Mouse (Mus musculus) embryonic facial prominence, embryonic 10.5 days (tissue): Measurements from ENCODE around the gene Celf5. TPM values are rescaled to one million over a fixed set of nuclear protein-coding genes. Genes with fewer than 3 reads are reported as not detected.

ENCODE experiments used
- DNase-seq: peaks from one replicate; pipeline ENCODE4 v3.0.0-alpha.2; 2017; ENCODE audit warnings: low spot score
- H3K27ac ChIP-seq: fragments of 300-500 bp; sonication (generic); replicated peaks from 2 replicates; pipeline ENCODE4 v1.5.1; 2016; ENCODE audit warnings: mild to moderate bottlenecking
- H3K27me3 ChIP-seq: fragments of 300-500 bp; sonication (generic); replicated peaks from 2 replicates; pipeline ENCODE4 v1.6.1; 2016; ENCODE audit warnings: low read depth, mild to moderate bottlenecking; ENCODE audit not compliant: poor library complexity, severe bottlenecking
- H3K36me3 ChIP-seq: fragments of 300-500 bp; sonication (generic); replicated peaks from 2 replicates; pipeline ENCODE4 v1.6.1; 2016; ENCODE audit warnings: mild to moderate bottlenecking, moderate library complexity
- H3K4me1 ChIP-seq: fragments of 300-500 bp; sonication (generic); 2 replicates; pipeline ENCODE4 v1.6.1; 2016
- H3K4me3 ChIP-seq: fragments of 300-500 bp; sonication (generic); 2 replicates; pipeline ENCODE4 v1.5.1; 2016; ENCODE audit warnings: mild to moderate bottlenecking, moderate library complexity
- H3K9me3 ChIP-seq: fragments of 300-500 bp; sonication (generic); 2 replicates; pipeline ENCODE4 v1.6.1; 2016; ENCODE audit warnings: mild to moderate bottlenecking
- WGBS: fragments of 180-500 bp; shearing (Covaris S2); methylation state at CpG from one replicate; pipeline ENCODE4 v1.1.7; 2016; 5-methylcytosine and 5-hydroxymethylcytosine counted together
- polyA plus RNA-seq: library from polyadenylated mRNA; unstranded; fragments of >200 nt; fragmentation: Nextera tagmentation; extraction: Ambion mirVana; gene quantifications from 2 replicates; pipeline ENCODE4 v1.2.1, GENCODE M21; 2016

The Celf5 gene
- polyA plus RNA-seq, 1 experiment from 2014 or later = 2.3 TPM

- H3K27ac ChIP-seq = peak overlapping the region; percentile 19; the same call in 1 of the 2 replicates
- peaks cover 90% of the 10 kb centered on the region for H3K27me3 ChIP-seq
- peaks cover 46% of the 10 kb centered on the region for H3K4me1 ChIP-seq
- WGBS = 24% methylated on average over 10 of the region's 10 CpGs
- peak; percentile 21 for DNase-seq
- H3K4me3 ChIP-seq = peak overlapping the region; percentile 28; the same call in 1 of the 2 replicates
- 0 out of 2 replicates have a peak, but pooled peaks cover 4% of the 10 kb centered on the region for H3K9me3 ChIP-seq
- no peaks in the 10 kb centered on the region for H3K36me3 ChIP-seq
Observed at GRCm38 (mm10) chr10:81425236-81425850, 57.2 kb downstream of the Celf5 start.

GRCm38 (mm10) chr10:81424246-81425051 is 58.1 kb downstream of the Celf5 start:
- Histone ChIP-seq H3K4me3 (peak overlapping the region; percentile 28), H3K27me3 (peaks cover 98% of the 10 kb centered on the region), H3K36me3 (no peaks in the 10 kb centered on the region; the same call in 1 of the 2 replicates), H3K9me3 (0 out of 2 replicates have a peak, but pooled peaks cover 4% of the 10 kb centered on the region), H3K4me1 (peaks cover 46% of the 10 kb centered on the region), H3K27ac (no peak overlapping the region; the same call in 1 of the 2 replicates)
- DNase-seq = peak; percentile 44
- 5% methylated on average over 25 of the region's 25 CpGs for WGBS

DNA sequence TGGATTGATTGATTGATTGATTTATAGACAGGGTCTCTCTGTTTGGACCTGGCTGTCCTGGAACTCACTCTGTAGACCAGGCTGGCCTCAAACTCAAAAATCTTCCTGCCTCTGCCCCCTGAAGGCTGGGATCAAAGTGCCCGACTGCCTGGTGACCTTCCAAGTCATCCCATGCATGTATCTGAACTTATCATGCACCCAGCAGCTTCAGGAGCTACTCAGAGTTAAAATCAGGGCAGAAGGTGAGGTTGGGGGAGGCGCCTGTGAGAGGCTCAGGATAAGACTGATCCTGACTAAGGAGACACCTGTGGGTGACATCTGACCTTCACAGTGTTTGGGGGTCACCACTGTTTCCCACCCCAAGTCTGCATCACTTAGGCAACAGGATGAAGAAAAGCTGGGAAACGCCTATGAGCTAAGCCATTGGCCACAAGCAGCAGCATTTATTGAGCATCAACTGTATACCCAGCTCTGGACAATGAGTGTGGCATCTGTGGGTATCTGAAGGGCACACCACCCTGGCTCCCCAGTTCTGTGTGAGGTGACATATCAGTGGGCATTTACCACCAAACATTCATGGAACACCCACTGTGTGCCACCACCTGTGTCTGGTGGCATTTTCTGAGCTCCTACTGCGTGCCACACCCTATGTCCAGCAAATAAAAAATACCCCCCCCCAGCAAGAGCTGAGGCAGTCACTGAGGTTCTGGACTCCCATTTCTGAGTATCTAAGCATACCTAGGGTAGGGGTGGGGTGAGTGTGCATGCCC is 58.8 kb downstream of the Celf5 start:
- Histone ChIP-seq H3K4me3 (peak overlapping the region; percentile 28; the same call in 1 of the 2 replicates), H3K27me3 (peaks cover 98% of the 10 kb centered on the region), H3K36me3 (peaks cover 4% of the 10 kb centered on the region; the same call in 1 of the 2 replicates), H3K27ac (no peak overlapping the region; the same call in 1 of the 2 replicates), H3K4me1 (peaks cover 52% of the 10 kb centered on the region), H3K9me3 (0 out of 2 replicates have a peak, but pooled peaks cover 2% of the 10 kb centered on the region)
- 66% methylated on average over 4 of the region's 4 CpGs for WGBS
- no peak for DNase-seq

DNA sequence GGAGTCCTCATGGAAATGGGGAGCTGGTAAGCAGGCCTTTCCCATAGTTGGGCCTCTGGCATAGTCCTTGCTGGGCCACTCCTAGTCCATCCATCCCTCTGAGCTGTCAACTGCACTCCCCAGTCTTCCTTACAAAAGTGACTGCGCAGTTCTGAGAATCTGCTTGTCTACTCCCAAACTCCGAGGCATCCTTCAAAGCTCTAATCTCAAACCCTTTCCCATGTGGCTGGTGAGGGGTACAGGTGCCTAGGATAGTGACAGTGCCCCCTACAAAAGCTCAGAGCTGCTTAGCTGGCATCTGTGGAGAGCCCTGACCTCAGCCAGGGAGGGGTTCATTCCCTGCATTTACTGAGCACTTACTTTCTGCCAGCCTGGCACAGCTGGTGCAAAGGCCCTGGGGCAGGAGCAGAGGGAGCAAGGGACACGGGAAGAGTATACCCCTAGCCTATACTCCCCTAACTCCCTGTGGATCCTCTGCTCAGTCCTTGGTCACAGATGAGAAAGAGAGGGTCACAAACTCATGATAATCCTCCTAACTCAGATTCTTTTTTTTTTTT is 59.8 kb downstream of the Celf5 start:
- 87% methylated on average over 3 of the region's 3 CpGs for WGBS
- Histone ChIP-seq H3K4me1 (peaks cover 61% of the 10 kb centered on the region), H3K9me3 (no peaks in the 10 kb centered on the region), H3K27ac (no peak overlapping the region), H3K27me3 (peaks cover 97% of the 10 kb centered on the region), H3K36me3 (peaks cover 4% of the 10 kb centered on the region; the same call in 1 of the 2 replicates), H3K4me3 (no peak overlapping the region)
- DNase-seq = no peak

DNA sequence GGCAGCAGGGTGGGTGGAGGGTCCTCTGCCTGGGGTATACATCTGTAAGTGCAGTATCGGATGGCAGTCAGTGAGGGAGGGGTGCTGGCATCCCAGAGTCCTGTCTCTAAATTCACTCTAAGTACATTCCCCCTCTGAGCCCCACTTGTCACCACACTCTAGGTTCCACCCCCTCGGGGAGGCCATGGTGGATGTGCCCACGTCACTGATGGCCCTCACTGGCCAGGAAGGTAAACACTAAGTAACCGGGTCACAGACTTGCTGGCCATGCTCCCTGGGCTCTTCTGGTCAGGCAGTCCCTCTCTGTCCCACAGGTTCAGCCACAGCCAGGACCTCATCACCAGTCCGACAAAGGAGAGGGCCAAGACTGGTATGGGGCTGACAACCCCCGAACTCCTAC is 60.3 kb downstream of the Celf5 start:
- Histone ChIP-seq H3K4me1 (peaks cover 66% of the 10 kb centered on the region), H3K27me3 (peaks cover 97% of the 10 kb centered on the region)

GRCm38 (mm10) chr10:81421797-81422100 is 60.8 kb downstream of the Celf5 start:
- peaks cover 4% of the 10 kb centered on the region; the same call in 1 of the 2 replicates for H3K36me3 ChIP-seq
- H3K4me1 ChIP-seq = peaks cover 66% of the 10 kb centered on the region
- H3K27ac ChIP-seq = no peak overlapping the region
- DNase-seq = peak; percentile 7
- WGBS = 67% methylated on average over 5 of the region's 5 CpGs
- H3K9me3 ChIP-seq = no peaks in the 10 kb centered on the region
- no peak overlapping the region for H3K4me3 ChIP-seq
- peaks cover 94% of the 10 kb centered on the region for H3K27me3 ChIP-seq

More for the DNA sequence above, 60.3 kb downstream of the Celf5 start:
- Histone ChIP-seq H3K9me3 (no peaks in the 10 kb centered on the region), H3K27ac (no peak overlapping the region), H3K36me3 (peaks cover 4% of the 10 kb centered on the region; the same call in 1 of the 2 replicates), H3K4me3 (no peak overlapping the region)
- 68% methylated on average over 6 of the region's 6 CpGs for WGBS
- peak; percentile 7 for DNase-seq

GRCm38 (mm10) chr10:81421041-81421796 is 61.3 kb downstream of the Celf5 start:
- H3K9me3 ChIP-seq = no peaks in the 10 kb centered on the region
- WGBS = 78% methylated on average over 4 of the region's 4 CpGs
- no peak overlapping the region for H3K4me3 ChIP-seq
- peaks cover 89% of the 10 kb centered on the region for H3K27me3 ChIP-seq
- peaks cover 4% of the 10 kb centered on the region; the same call in 1 of the 2 replicates for H3K36me3 ChIP-seq
- peak; percentile 6 for DNase-seq
- H3K27ac ChIP-seq = no peak overlapping the region
- peaks cover 66% of the 10 kb centered on the region for H3K4me1 ChIP-seq

- whole genome bisulfite sequencing = 86% methylated on average over 40 of the region's 40 CpGs
- DNase-seq = peak; percentile 8
- peaks cover 4% of the 10 kb centered on the region; the same call in 1 of the 2 replicates for H3K36me3 ChIP-seq
- 0 out of 2 replicates have a peak overlapping the region, but pooled peaks have one; percentile 16 for H3K4me3 ChIP-seq
- no peak overlapping the region for H3K27ac ChIP-seq
- peaks cover 80% of the 10 kb centered on the region for H3K27me3 ChIP-seq
- H3K9me3 ChIP-seq = no peaks in the 10 kb centered on the region
- peaks cover 66% of the 10 kb centered on the region for H3K4me1 ChIP-seq
Observed at GRCm38 (mm10) chr10:81420191-81420767, 62.2 kb downstream of the Celf5 start.

DNA sequence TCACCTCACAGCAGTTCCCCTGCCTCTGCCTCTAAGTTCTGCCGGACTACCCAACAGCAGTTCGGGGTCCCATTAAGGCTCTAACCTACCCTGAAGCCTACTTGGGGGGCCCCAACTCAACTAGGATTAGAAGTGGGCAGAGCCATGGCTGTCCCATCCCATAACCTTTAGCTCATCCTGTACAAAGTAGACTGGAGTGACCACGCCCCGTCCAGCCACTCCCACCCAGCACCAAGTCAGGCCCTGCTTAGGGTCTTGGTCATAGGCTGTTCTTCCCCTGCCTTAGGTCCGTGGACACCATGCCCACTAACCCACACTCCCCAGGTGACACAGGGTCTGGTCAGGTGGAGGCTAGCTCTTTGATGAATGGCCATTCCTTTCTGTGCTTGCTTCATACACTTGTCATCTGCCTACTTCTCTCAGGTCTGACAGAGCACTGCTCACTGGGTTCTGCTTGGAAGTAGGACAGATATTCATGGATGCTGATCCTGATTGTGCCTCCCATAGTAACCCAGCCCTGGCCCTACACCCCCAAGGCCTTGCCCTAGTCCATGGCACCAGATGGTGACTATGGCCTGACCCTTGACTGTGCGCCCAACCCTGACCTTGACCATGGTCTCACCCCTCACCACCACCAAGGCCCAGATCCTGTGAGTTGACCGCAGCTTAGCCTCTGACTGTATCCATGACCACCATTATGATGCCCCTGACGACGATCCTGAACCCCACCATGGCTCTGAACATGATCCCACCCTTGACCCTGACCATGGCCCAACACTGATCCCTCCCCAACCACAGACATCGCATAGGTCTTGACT is 63.2 kb downstream of the Celf5 start:
- H3K27me3 ChIP-seq = peaks cover 70% of the 10 kb centered on the region
- peak overlapping the region; percentile 57; the same call in 1 of the 2 replicates for H3K27ac ChIP-seq
- peak; percentile 7 for DNase-seq
- H3K36me3 ChIP-seq = peaks cover 4% of the 10 kb centered on the region; the same call in 1 of the 2 replicates
- no peaks in the 10 kb centered on the region for H3K9me3 ChIP-seq
- 92% methylated on average over 10 of the region's 10 CpGs for WGBS
- H3K4me1 ChIP-seq = peaks cover 66% of the 10 kb centered on the region
- H3K4me3 ChIP-seq = peak overlapping the region; percentile 14; the same call in 1 of the 2 replicates

DNA sequence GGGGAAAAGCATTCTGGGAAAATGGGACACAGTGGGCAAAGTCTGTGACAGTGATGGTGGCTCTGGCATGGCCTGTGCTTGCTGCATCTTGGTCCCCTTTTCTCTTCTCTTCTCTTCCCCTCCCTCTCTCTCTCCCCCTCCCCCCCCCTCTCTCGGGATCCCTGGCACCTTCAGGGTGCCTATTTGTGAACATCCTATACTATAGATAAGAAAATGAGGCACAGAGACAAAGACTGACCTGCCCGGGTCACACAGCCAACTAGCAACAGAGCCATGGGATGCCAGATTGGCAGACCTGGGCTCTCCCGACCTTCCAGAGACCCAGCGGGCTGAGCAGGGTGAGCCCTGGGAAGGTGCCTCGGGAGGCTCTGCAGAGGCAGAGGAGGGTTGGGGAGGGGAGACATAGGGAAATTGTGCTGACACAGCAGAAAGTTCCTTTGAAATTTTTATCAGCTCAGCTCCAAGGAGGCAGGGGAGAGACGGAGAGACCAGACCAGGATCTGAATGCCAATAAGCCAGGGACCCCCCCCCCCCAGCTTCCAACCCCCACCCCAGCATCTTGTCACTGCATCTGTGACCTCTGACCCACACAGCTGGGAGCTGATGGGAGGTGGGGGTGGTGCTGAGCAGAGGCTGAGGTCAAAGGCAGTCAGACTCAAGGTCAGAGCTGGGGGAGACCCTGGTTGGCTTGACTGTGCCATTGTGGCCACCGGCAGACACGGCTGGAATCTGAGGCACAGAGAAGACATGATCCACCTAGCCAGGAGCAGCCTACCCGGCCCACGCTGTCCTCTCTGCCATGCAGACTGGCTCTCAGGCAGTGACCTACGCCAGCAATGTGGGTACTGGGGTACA is 64.1 kb downstream of the Celf5 start:
- Histone ChIP-seq H3K4me1 (peaks cover 70% of the 10 kb centered on the region), H3K9me3 (no peaks in the 10 kb centered on the region), H3K4me3 (peak overlapping the region; percentile 14; the same call in 1 of the 2 replicates), H3K27me3 (peaks cover 61% of the 10 kb centered on the region), H3K27ac (peak overlapping the region; percentile 57; the same call in 1 of the 2 replicates), H3K36me3 (peaks cover 4% of the 10 kb centered on the region; the same call in 1 of the 2 replicates)
- no peak for DNase-seq
- WGBS = 40% methylated on average over 11 of the region's 11 CpGs
